Mouse (Mus musculus) left cerebral cortex, postnatal 36 days (tissue): ENCODE measurements at regions not wholly inside any gene's neighbourhood (a gene's known extent, or its start where the extent isn't known, plus 50 kb on each side); places are given as distances from the start of the nearest gene placed in this dataset.

ENCODE experiments used
- DNase-seq, 2 experiments: peaks; one replicate each; pipeline ENCODE4 v3.0.0; 2021 to 2022; ENCODE audit warnings: low spot score in 2 of 2, mixed read lengths in 1 of 2
- intact Hi-C: fragments of 180-260 bp; cut with DNase I; formaldehyde crosslinking; loops from one replicate; pipeline ENCODE4 v1.15.1; 2025

- peak; percentile 24 to 27 for DNase-seq
- intact Hi-C loops, result no loop called here
These were observed 409.7 kb downstream of the Zfp704 start for GRCm38 (mm10) chr3:9200156-9200555.

GRCm38 (mm10) chr3:9198652-9199332, 411.1 kb downstream of the Zfp704 start:
- intact Hi-C loops, result no loop called here
- DNase-seq, result no peak

DNA sequence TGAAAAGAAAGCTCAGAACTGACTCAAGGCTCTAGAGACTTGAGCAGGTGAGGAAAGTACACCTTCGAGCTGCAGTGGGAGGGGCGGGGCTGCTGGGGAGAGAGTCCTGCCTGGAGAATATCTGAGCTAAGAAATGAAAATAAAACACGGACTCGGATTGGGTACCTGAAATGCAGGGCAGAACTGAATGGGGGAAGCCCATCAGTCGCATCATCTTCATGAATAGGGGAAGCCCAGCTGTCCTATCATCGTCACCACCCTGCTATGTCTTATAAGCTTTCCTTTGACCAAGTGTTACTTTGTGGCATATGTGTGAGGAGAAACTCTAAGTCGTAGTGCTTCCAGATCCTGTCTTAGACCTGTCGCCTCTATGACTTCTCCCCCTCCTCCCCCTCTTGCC, 414.1 kb downstream of the Zfp704 start:
- intact Hi-C loops, result no loop called here
- no peak for DNase-seq

DNA sequence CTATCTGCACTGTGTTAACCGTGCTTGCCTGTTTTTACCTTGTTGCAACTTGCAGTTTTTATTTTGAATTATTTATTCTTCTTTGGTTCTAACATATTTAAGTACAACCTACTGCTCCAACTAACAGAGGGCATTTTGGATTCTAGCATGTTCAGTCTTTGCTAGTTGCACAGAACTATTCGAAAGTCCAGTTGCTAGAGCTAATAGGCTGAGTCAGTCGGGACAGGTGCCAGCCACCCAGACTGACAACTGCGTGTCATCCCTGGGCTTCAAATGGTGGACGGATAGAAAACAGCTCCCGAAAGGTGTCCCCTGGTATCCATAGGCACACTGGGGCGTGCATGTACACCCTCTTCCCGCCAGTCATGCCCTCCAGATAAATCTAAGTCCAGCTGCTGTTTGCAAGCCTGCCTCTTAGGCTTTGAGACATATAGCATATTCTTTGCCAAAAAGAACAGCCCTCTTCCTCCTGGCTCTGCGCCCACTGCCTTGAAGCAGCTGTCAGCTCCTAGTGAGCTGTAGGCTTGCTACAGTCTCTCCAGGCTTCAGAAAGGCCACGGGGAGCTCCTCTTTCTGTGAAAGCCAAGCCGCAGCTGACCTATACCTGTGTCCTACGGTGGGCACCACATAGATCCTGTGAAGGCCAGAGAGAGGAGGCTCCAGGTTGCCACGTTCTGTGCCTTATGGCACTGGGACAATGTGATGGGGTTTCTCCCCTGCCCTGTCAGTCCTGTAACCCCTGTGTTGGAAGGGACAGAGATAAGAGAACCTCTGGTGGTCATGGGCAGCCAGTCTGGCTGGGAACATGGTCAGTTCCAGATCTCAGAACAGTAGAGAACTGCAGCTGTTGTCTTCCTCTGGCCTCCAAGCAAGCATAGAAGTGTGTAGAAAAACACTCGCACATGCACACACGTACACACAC, 420.3 kb downstream of the Zfp704 start:
- DNase-seq, result peak; percentile 56 to 58
- intact Hi-C loops, result no loop called here

GRCm38 (mm10) chr3:9186364-9187120, 423.3 kb downstream of the Zfp704 start:
- intact Hi-C loops, result no loop called here
- no peak for DNase-seq

DNA sequence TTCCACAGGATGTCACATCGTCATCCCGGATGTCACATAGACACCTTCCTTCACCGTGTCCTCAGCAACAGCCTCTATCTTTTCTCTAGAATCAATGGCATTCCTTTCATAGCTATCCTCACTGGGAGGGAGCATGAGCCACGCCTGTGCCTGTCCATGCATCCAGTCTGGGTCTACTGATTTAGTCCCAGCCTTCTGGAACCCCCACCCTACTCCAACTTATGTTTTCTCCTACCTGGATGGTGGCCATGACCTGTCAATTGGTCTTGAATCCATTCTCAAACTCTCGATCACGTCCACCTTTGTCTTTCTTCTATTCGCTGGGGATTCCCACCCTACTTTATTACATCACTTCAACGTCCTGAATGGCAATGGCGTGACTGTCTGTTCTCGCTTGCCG, 428.3 kb downstream of the Zfp704 start:
- DNase-seq, result no peak
- intact Hi-C loops, result no loop called here

DNA sequence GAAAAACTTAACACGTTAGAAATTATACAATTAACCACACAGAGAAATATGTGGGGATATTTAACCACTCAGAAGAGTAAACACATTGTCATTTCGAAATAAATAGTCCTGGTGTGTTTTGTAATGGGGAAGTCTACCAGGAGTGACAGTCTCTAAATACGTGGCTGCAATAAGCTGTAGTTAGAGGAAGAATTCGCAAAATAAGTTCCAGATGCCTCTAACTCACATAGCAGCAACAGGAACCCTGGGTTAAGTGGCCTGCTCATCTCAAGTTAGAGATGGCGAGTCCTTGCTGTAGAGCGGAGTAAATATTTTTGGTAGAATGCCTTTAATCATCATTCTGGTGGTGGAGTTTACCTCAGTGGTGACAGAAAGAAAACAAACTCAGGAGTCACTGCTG, 430.2 kb downstream of the Zfp704 start:
- intact Hi-C loops, result no loop called here
- DNase-seq, result no peak

- intact Hi-C loops, result no loop called here
- DNase-seq, result no peak
These were observed 435.4 kb downstream of the Zfp704 start for GRCm38 (mm10) chr3:9174517-9174832.

DNA sequence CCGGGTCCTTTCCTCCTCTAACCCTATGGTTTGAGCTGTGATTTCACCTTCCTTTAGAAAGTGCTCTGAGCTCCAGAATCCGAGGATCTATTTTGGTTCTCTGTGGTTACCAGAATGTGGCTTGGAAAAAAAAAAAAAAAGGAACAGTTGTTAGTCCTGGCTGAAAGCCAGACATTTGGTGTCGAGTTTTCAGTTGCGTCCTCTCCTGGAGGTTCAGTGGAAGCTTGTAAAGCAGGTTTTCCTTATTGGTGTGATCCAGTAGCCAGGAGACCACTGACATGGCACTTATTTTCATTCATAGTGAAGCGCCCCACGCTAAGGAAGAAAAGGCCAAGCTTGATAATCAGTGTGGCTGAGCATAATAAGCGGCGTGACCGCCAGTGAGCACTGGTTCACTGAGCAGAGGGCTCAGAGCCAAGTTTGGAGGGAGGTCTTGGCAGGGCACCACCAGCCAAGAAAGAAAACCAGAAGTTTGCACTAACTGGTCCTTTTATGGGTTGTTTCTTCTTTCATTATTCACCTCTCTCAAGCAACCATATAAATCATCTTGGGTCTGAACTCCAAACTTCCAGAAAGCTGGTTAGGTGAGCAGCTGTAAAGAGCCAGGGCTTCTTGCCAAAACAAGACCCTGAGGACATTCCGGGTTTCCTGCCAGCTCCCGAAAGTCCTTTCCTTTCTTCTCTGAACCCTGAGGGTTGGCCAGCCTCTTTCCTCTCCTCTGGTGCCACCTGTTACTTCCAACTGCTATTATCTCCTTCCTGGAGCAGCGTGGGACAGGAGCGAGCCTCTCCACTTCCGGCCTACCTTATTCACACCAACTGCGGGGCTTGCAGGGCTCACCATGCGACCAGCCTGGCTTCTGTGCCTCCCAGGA, 436.0 kb downstream of the Zfp704 start:
- peak; percentile 23 to 45 for DNase-seq
- intact Hi-C loops, result no loop called here

GRCm38 (mm10) chr3:9171970-9172369, 437.9 kb downstream of the Zfp704 start:
- intact Hi-C loops, result no loop called here
- no peak for DNase-seq

GRCm38 (mm10) chr3:9168955-9169354, 440.9 kb downstream of the Zfp704 start:
- intact Hi-C loops, result no loop called here

DNA sequence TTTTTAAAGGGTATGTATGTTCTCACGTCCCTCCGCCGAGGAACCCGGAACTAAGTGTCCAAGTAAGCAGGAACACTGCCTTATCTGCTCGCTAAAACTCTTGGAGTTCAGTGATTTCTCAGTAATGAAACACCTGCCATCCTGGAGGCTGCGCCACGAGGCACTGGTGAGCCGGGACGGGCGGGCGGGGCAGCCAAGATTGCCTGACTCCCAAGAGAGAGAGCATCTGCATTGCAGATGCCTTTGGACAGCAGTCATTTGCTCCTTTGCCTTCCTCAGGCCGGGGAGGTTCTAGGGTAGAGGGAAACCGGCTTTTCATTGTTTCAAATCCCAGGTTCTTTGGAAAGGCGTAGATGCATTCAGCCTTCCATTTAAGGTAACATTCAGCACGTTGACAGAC, 450.8 kb downstream of the Zfp704 start:
- intact Hi-C loops, result no loop called here
- no peak for DNase-seq

More at GRCm38 (mm10) chr3:9168955-9169354, 440.9 kb downstream of the Zfp704 start:
- no peak for DNase-seq

GRCm38 (mm10) chr3:9154172-9154571, 455.7 kb downstream of the Zfp704 start:
- DNase-seq, result no peak
- intact Hi-C loops, result no loop called here

- peak; percentile 15 to 19 for DNase-seq
- intact Hi-C loops, result no loop called here
These were observed 456.2 kb downstream of the Zfp704 start for GRCm38 (mm10) chr3:9153690-9154089.

- no peak for DNase-seq
- intact Hi-C loops, result no loop called here
These were observed 457.6 kb downstream of the Zfp704 start for GRCm38 (mm10) chr3:9152256-9152655.

DNA sequence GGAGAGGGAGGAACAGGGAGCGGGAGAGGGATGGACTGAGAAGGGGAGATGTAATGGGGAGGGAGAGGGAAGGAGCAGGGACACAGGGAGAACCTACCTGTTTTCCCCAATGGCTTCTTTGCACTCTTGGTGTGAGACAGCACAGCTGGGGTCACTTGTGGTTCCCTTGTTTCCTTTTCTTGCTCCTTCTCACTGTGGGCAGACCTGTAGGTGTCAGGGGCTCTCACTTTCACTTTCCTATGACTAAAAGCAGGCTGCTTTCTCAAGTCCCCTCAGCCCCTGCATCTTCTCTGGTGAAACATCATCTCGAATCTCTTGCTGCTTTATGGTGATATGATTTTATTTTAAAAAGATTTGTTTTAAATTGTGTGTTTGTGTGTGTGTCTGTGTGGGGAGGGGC, 458.3 kb downstream of the Zfp704 start:
- intact Hi-C loops, result no loop called here

GRCm38 (mm10) chr3:9148605-9149004, 461.3 kb downstream of the Zfp704 start:
- DNase-seq, result no peak
- intact Hi-C loops, result no loop called here

More for the DNA sequence above, 458.3 kb downstream of the Zfp704 start:
- no peak for DNase-seq

- intact Hi-C loops, result no loop called here
- no peak for DNase-seq
These were observed 463.4 kb downstream of the Zfp704 start for GRCm38 (mm10) chr3:9146481-9146880.

GRCm38 (mm10) chr3:9145612-9146011, 464.3 kb downstream of the Zfp704 start:
- no peak for DNase-seq
- intact Hi-C loops, result no loop called here
